Mouse (Mus musculus) heart, embryonic 12.5 days (tissue): ENCODE data around the gene Parp8. TPM values are rescaled to one million over a fixed set of nuclear protein-coding genes. Genes with fewer than 3 reads are reported as not detected.

ENCODE experiments used
- ATAC-seq: fragments of 200-750 bp; cut with Nextera tagmentation; 2 replicates; pipeline ENCODE4 v1.8.0; 2017; ENCODE audit warnings: moderate TSS enrichment, moderate library complexity; ENCODE audit not compliant: insufficient number of reproducible peaks, low FRiP score
- H3K27ac ChIP-seq: fragments of 300-500 bp; sonication (generic); 2 replicates; pipeline ENCODE4 v1.5.1; 2016; ENCODE audit warnings: mild to moderate bottlenecking, moderate library complexity; ENCODE audit not compliant: poor library complexity, severe bottlenecking
- H3K27me3 ChIP-seq: fragments of 300-500 bp; sonication (generic); replicated peaks from 2 replicates; pipeline ENCODE4 v1.6.1; 2016; ENCODE audit warnings: mild to moderate bottlenecking, moderate library complexity
- H3K36me3 ChIP-seq: fragments of 300-500 bp; sonication (generic); 2 replicates; pipeline ENCODE4 v1.6.1; 2016; ENCODE audit warnings: mild to moderate bottlenecking, moderate library complexity
- H3K4me1 ChIP-seq: fragments of 300-500 bp; sonication (generic); replicated peaks from 2 replicates; pipeline ENCODE4 v1.6.1; 2016; ENCODE audit warnings: mild to moderate bottlenecking
- H3K4me2 ChIP-seq: fragments of 300-500 bp; sonication (generic); 2 replicates; pipeline ENCODE4 v1.6.1; 2016; ENCODE audit warnings: mild to moderate bottlenecking, moderate library complexity
- H3K4me3 ChIP-seq: fragments of 300-500 bp; sonication (generic); 2 replicates; pipeline ENCODE4 v1.5.1; 2016; ENCODE audit warnings: mild to moderate bottlenecking
- H3K9ac ChIP-seq: fragments of 300-500 bp; sonication (generic); 2 replicates; pipeline ENCODE4 v1.6.1; 2016; ENCODE audit warnings: mild to moderate bottlenecking, moderate library complexity
- H3K9me3 ChIP-seq: fragments of 300-500 bp; sonication (generic); replicated peaks from 2 replicates; pipeline ENCODE4 v1.6.1; 2016; ENCODE audit warnings: mild to moderate bottlenecking, moderate library complexity
- WGBS: fragments of 180-500 bp; shearing (Covaris S2); methylation state at CpG from one replicate; pipeline ENCODE4 v1.1.7; 2016; 5-methylcytosine and 5-hydroxymethylcytosine counted together
- polyA plus RNA-seq: library from polyadenylated mRNA; unstranded; fragments of >200 nt; fragmentation: Nextera tagmentation; extraction: Ambion mirVana; gene quantifications from 2 replicates; pipeline ENCODE4 v1.2.1, GENCODE M21; 2016

Parp8 gene
- polyA plus RNA-seq, 1 experiment from 2014 or later: 15.6 TPM

- Histone ChIP-seq H3K27ac (no peak overlapping the region), H3K4me2 (no peak overlapping the region), H3K4me3 (no peak overlapping the region), H3K36me3 (no peaks in the 10 kb centered on the region), H3K9me3 (no peaks in the 10 kb centered on the region), H3K4me1 (peaks cover 11% of the 10 kb centered on the region), H3K9ac (no peak overlapping the region), H3K27me3 (no peaks in the 10 kb centered on the region)
- 83% methylated on average over 3 of the region's 3 CpGs for WGBS
- no peak for ATAC-seq
Measured at GRCm38 (mm10) chr13:116987284-116987683, 38.1 kb downstream of the Parp8 start.

- Histone ChIP-seq H3K27me3 (no peaks in the 10 kb centered on the region), H3K27ac (no peak overlapping the region), H3K36me3 (no peaks in the 10 kb centered on the region), H3K4me3 (no peak overlapping the region), H3K9me3 (no peaks in the 10 kb centered on the region), H3K4me1 (peaks cover 11% of the 10 kb centered on the region), H3K4me2 (no peak overlapping the region), H3K9ac (no peak overlapping the region)
- no peak for ATAC-seq
- WGBS: 87% methylated on average over 7 of the region's 7 CpGs
Measured at GRCm38 (mm10) chr13:116986658-116987057, 38.7 kb downstream of the Parp8 start.

- Histone ChIP-seq H3K27me3 (no peaks in the 10 kb centered on the region), H3K9ac (no peak overlapping the region), H3K4me3 (no peak overlapping the region), H3K27ac (no peak overlapping the region), H3K4me2 (no peak overlapping the region), H3K36me3 (no peaks in the 10 kb centered on the region), H3K9me3 (no peaks in the 10 kb centered on the region), H3K4me1 (no peaks in the 10 kb centered on the region; the same call in 1 of the 2 replicates)
- 81% methylated on average over 7 of the region's 7 CpGs for WGBS
- ATAC-seq: no peak
Measured at GRCm38 (mm10) chr13:116974081-116974860, 51.1 kb downstream of the Parp8 start.

DNA sequence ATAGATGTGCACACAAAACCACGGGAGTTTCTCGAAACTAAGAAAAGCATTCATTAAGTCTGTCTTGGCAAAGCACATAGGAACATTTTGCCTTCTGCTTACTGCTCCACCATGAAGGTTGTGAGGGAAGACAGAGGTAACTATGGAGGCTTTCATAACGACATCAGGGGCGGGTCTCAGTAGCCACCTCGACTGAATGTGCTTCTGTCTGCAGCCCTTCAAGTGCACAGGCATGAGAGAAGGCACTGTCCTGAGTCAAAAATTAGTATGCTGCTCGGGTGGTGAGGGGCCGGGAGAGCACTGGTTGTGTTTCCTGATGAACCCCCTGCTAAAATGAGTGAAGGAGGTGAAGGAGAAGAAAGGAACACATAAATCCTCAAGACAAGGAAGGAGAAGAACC, 51.8 kb downstream of the Parp8 start:
- 71% methylated on average over 7 of the region's 7 CpGs for WGBS
- no peak for ATAC-seq
- H3K27me3 ChIP-seq: no peaks in the 10 kb centered on the region
- no peak overlapping the region for H3K4me3 ChIP-seq
- H3K27ac ChIP-seq: no peak overlapping the region
- no peaks in the 10 kb centered on the region; the same call in 1 of the 2 replicates for H3K4me1 ChIP-seq
- H3K4me2 ChIP-seq: no peak overlapping the region
- no peaks in the 10 kb centered on the region for H3K9me3 ChIP-seq
- H3K36me3 ChIP-seq: no peaks in the 10 kb centered on the region
- no peak overlapping the region for H3K9ac ChIP-seq

DNA sequence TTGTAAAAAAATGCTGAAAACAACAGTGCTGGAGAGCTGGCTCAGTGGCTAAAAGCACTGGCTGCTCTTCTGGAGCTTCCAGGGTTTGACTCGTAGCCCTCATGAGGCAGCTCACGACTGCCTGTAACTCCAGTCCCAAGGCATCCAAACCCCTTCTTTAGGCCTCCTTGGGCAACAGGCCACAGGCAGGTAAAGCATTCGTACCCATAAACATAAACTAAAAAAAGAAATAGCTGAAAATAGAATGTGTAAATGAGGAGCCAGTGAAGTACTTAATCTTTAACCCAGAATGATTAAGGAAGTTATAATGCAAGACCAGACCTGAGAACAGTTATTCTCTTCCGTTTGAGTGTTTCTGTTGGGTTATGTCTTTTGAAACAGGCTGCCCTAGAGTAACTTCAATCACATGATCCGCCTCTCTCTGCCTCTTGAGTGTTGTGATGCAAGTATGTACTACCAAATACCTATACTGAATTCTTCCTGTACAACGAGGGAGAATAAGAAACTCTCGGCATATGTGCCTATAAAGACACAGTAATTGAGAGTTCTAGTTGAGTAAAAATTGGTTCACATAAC, 53.2 kb downstream of the Parp8 start:
- 72% methylated on average over 7 of the region's 7 CpGs for WGBS

DNA sequence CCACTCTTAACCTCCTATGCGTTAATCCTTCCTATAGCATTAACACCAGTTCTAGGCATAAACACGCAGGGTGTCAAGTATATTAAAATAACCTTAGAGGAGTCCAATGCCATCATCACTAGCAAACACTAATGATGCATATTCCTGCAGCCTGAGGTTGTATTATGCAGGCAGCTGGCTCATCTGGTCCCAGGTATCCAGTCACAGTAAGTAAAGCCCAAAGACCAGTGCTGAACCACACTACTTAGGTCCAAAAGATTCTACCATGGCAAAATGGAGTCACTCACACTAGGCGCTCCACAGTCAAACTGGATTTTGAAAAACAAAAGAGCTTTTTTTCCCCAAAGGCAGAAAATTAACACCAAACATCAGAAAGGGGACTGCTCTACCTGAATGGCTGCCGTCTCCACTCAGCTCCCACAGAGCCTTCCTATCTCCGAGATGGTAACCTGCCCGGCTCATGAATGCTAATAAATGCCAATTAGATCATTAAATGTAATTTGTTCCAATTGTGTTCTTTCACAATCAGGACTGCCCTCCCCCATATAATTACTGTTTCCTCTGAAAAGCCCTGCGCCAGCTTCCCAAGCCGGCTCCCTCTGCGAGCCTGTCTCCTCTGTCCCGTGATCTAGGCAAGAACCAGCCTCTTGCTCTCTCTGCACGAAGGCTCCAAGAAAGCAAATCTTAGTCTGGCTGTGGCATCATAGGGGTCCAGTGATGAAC, 54.5 kb downstream of the Parp8 start:
- 87% methylated on average over 11 of the region's 11 CpGs for WGBS

More for the DNA sequence above, 53.2 kb downstream of the Parp8 start:
- Histone ChIP-seq H3K4me3 (no peak overlapping the region), H3K36me3 (no peaks in the 10 kb centered on the region), H3K9me3 (no peaks in the 10 kb centered on the region), H3K4me1 (no peaks in the 10 kb centered on the region; the same call in 1 of the 2 replicates), H3K27ac (no peak overlapping the region), H3K9ac (no peak overlapping the region), H3K27me3 (no peaks in the 10 kb centered on the region), H3K4me2 (no peak overlapping the region)
- no peak for ATAC-seq

GRCm38 (mm10) chr13:116969650-116970049, 55.7 kb downstream of the Parp8 start:
- H3K9ac ChIP-seq: no peak overlapping the region
- no peaks in the 10 kb centered on the region for H3K36me3 ChIP-seq
- 72% methylated on average over 1 of the region's 1 CpGs for WGBS
- no peaks in the 10 kb centered on the region for H3K9me3 ChIP-seq
- H3K27ac ChIP-seq: no peak overlapping the region
- no peaks in the 10 kb centered on the region; the same call in 1 of the 2 replicates for H3K4me1 ChIP-seq
- H3K27me3 ChIP-seq: no peaks in the 10 kb centered on the region
- H3K4me2 ChIP-seq: no peak overlapping the region
- H3K4me3 ChIP-seq: no peak overlapping the region
- no peak for ATAC-seq

More for the DNA sequence above, 54.5 kb downstream of the Parp8 start:
- H3K27ac ChIP-seq: no peak overlapping the region
- H3K9me3 ChIP-seq: no peaks in the 10 kb centered on the region
- H3K36me3 ChIP-seq: no peaks in the 10 kb centered on the region
- no peaks in the 10 kb centered on the region for H3K27me3 ChIP-seq
- no peaks in the 10 kb centered on the region; the same call in 1 of the 2 replicates for H3K4me1 ChIP-seq
- no peak overlapping the region for H3K4me3 ChIP-seq
- H3K4me2 ChIP-seq: no peak overlapping the region
- no peak for ATAC-seq
- H3K9ac ChIP-seq: no peak overlapping the region

DNA sequence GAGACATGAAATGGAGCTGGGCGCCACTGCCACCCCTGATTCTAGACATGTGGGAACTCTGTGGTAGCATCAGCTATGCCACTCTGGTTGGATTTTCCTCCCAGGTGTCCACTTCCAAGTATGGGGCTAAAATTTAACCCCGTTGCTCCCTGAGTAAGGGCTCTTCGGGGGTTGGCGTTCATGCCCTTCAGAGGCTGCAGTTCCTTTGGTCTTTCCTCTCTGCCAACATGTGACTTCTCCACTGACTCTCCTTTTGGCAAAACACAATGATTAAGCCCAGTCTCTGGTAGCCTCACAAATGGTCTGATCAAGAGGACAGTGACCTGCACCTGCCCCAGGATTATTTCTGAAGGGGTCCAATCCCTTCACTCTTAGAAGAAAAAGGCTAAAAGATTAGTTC, 56.4 kb downstream of the Parp8 start:
- no peaks in the 10 kb centered on the region for H3K9me3 ChIP-seq
- 93% methylated on average over 4 of the region's 4 CpGs for WGBS
- no peaks in the 10 kb centered on the region for H3K27me3 ChIP-seq
- no peak overlapping the region for H3K27ac ChIP-seq
- H3K4me3 ChIP-seq: no peak overlapping the region
- H3K9ac ChIP-seq: no peak overlapping the region
- ATAC-seq: no peak
- no peaks in the 10 kb centered on the region for H3K36me3 ChIP-seq
- no peaks in the 10 kb centered on the region; the same call in 1 of the 2 replicates for H3K4me1 ChIP-seq
- H3K4me2 ChIP-seq: no peak overlapping the region

GRCm38 (mm10) chr13:116967459-116967858, 57.9 kb downstream of the Parp8 start:
- no peaks in the 10 kb centered on the region; the same call in 1 of the 2 replicates for H3K4me1 ChIP-seq
- WGBS: 71% methylated on average over 3 of the region's 3 CpGs
- no peak overlapping the region for H3K9ac ChIP-seq
- no peak overlapping the region for H3K4me3 ChIP-seq
- H3K27ac ChIP-seq: no peak overlapping the region
- H3K36me3 ChIP-seq: no peaks in the 10 kb centered on the region
- H3K9me3 ChIP-seq: no peaks in the 10 kb centered on the region
- H3K4me2 ChIP-seq: no peak overlapping the region
- no peaks in the 10 kb centered on the region for H3K27me3 ChIP-seq
- no peak for ATAC-seq

- H3K27ac ChIP-seq: no peak overlapping the region
- H3K4me3 ChIP-seq: no peak overlapping the region
- H3K4me2 ChIP-seq: no peak overlapping the region
- 0 out of 2 replicates have a peak, but pooled peaks cover 3% of the 10 kb centered on the region for H3K9me3 ChIP-seq
- H3K9ac ChIP-seq: no peak overlapping the region
- 79% methylated on average over 15 of the region's 15 CpGs for WGBS
- no peak for ATAC-seq
- H3K36me3 ChIP-seq: no peaks in the 10 kb centered on the region
- no peaks in the 10 kb centered on the region for H3K4me1 ChIP-seq
- no peaks in the 10 kb centered on the region for H3K27me3 ChIP-seq
Measured at GRCm38 (mm10) chr13:116962480-116963462, 62.6 kb downstream of the Parp8 start.
